Mouse (Mus musculus): ENCODE data around the gene Bub3. TPM values are rescaled to one million over a fixed set of nuclear protein-coding genes. Genes with fewer than 3 reads are reported as not detected.

The Bub3 gene
- polyA plus RNA-seq, 1 experiment from 2014 or later, result 72.3 TPM

DNA sequence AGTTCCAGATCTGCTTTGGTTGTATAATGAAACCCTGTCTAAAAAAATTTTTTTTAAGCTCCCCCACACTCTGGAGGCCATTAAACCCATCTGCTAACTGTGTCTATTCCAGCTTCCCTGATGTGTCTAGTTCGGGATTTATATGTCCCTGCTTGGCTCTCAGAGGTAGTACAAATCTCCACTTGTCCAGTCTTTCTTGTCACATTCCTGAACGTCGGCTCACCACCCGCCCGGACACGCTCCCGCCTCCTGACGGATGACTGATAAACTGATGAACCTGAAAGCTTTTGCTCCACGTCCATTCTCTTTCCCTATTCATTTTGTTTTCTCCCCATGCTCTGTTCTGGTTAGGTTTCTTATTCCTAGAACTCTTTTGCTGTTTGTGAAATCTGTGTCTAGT is 22.2 kb downstream of the Bub3 start:
- H3K36me3 ChIP-seq (ENCODE audit: control insufficient read depth, insufficient read depth), result no peaks in the 10 kb centered on the region
- WGBS, result 47% methylated on average over 9 of the region's 9 CpGs
- no peak overlapping the region for H3K4me2 ChIP-seq (replicated peaks; ENCODE audit: low read depth)
- no peak for TF ChIP-seq CTCF (IDR thresholded peaks at IDR 0.05; ENCODE audit: low read depth)
- no peak overlapping the region for H3K4me3 ChIP-seq (ENCODE audit: low read depth, low read length)
- H3K27ac ChIP-seq (ENCODE audit: low read depth, low read length), result no peak overlapping the region
- ATAC-seq, result no peak
- H3K27me3 ChIP-seq (replicated peaks; ENCODE audit: control insufficient read depth, insufficient read depth, low read length), result no peaks in the 10 kb centered on the region
- H3K9me3 ChIP-seq (ENCODE audit: control insufficient read depth), result no peaks in the 10 kb centered on the region
- no peak overlapping the region for H3K9ac ChIP-seq (ENCODE audit: low read depth, low read length)
- H3K4me1 ChIP-seq (replicated peaks; ENCODE audit: control insufficient read depth, insufficient read depth, low read length), result no peaks in the 10 kb centered on the region

DNA sequence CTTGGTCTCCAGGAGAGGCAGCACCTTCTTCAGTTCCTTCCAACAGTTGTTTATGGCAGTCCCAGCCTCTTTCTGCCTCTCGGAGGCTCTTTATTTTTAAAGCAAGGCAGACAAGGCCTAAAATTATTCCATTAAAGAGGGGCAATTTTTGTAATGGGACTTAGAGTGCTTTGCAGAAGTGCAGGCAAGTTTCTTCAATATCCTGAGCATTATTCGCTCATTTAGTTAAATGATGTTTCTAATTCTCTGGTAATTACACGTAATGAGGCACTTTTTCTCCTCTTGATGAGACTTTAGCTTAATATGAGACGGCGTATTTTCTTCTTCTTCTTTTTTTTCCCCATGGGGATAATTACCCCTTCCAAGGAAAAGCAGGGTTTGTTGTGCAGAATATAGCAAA is 25.5 kb downstream of the Bub3 start:
- no peak for ATAC-seq
- WGBS, result 84% methylated on average over 5 of the region's 5 CpGs
- Histone ChIP-seq H3K27me3 (replicated peaks; ENCODE audit: control insufficient read depth, insufficient read depth, low read length) (no peaks in the 10 kb centered on the region), H3K9ac (ENCODE audit: low read depth, low read length) (no peak overlapping the region), H3K4me3 (ENCODE audit: low read depth, low read length) (no peak overlapping the region), H3K4me1 (replicated peaks; ENCODE audit: control insufficient read depth, insufficient read depth, low read length) (no peaks in the 10 kb centered on the region), H3K36me3 (ENCODE audit: control insufficient read depth, insufficient read depth) (no peaks in the 10 kb centered on the region), H3K27ac (ENCODE audit: low read depth, low read length) (no peak overlapping the region), H3K9me3 (ENCODE audit: control insufficient read depth) (no peaks in the 10 kb centered on the region), H3K4me2 (replicated peaks; ENCODE audit: low read depth) (no peak overlapping the region)
- TF ChIP-seq CTCF (IDR thresholded peaks at IDR 0.05; ENCODE audit: low read depth), result no peak

GRCm38 (mm10) chr7:131597779-131598482 is 37.9 kb downstream of the Bub3 start:
- ATAC-seq, result no peak
- H3K4me1 ChIP-seq (replicated peaks; ENCODE audit: control insufficient read depth, insufficient read depth, low read length), result no peaks in the 10 kb centered on the region
- H3K4me2 ChIP-seq (replicated peaks; ENCODE audit: low read depth), result no peak overlapping the region
- TF ChIP-seq CTCF (IDR thresholded peaks at IDR 0.05; ENCODE audit: low read depth), result no peak
- WGBS, result 26% methylated on average over 12 of the region's 12 CpGs
- H3K27ac ChIP-seq (ENCODE audit: low read depth, low read length), result no peak overlapping the region
- H3K9ac ChIP-seq (ENCODE audit: low read depth, low read length), result no peak overlapping the region
- H3K4me3 ChIP-seq (ENCODE audit: low read depth, low read length), result no peak overlapping the region
- no peaks in the 10 kb centered on the region for H3K9me3 ChIP-seq (ENCODE audit: control insufficient read depth)
- H3K27me3 ChIP-seq (replicated peaks; ENCODE audit: control insufficient read depth, insufficient read depth, low read length), result no peaks in the 10 kb centered on the region
- H3K36me3 ChIP-seq (ENCODE audit: control insufficient read depth, insufficient read depth), result no peaks in the 10 kb centered on the region

- H3K4me2 ChIP-seq (replicated peaks; ENCODE audit: low read depth), result no peak overlapping the region
- H3K9me3 ChIP-seq (ENCODE audit: control insufficient read depth), result no peaks in the 10 kb centered on the region
- 5% methylated on average over 5 of the region's 5 CpGs for WGBS
- H3K36me3 ChIP-seq (ENCODE audit: control insufficient read depth, insufficient read depth), result no peaks in the 10 kb centered on the region
- H3K4me1 ChIP-seq (replicated peaks; ENCODE audit: control insufficient read depth, insufficient read depth, low read length), result no peaks in the 10 kb centered on the region
- no peak for ATAC-seq
- no peak overlapping the region for H3K9ac ChIP-seq (ENCODE audit: low read depth, low read length)
- no peak overlapping the region for H3K27ac ChIP-seq (ENCODE audit: low read depth, low read length)
- no peaks in the 10 kb centered on the region for H3K27me3 ChIP-seq (replicated peaks; ENCODE audit: control insufficient read depth, insufficient read depth, low read length)
- no peak overlapping the region for H3K4me3 ChIP-seq (ENCODE audit: low read depth, low read length)
- peak; percentile 54 for TF ChIP-seq CTCF (IDR thresholded peaks at IDR 0.05; ENCODE audit: low read depth)
Observed at GRCm38 (mm10) chr7:131598483-131598824, 38.4 kb downstream of the Bub3 start.

GRCm38 (mm10) chr7:131602106-131602505 is 42.1 kb downstream of the Bub3 start:
- TF ChIP-seq CTCF (IDR thresholded peaks at IDR 0.05; ENCODE audit: low read depth), result no peak
- H3K4me2 ChIP-seq (replicated peaks; ENCODE audit: low read depth), result no peak overlapping the region
- no peak for ATAC-seq
- no peaks in the 10 kb centered on the region for H3K27me3 ChIP-seq (replicated peaks; ENCODE audit: control insufficient read depth, insufficient read depth, low read length)
- no peak overlapping the region for H3K9ac ChIP-seq (ENCODE audit: low read depth, low read length)
- H3K4me3 ChIP-seq (ENCODE audit: low read depth, low read length), result no peak overlapping the region
- WGBS, result 81% methylated on average over 7 of the region's 7 CpGs
- no peaks in the 10 kb centered on the region for H3K36me3 ChIP-seq (ENCODE audit: control insufficient read depth, insufficient read depth)
- H3K4me1 ChIP-seq (replicated peaks; ENCODE audit: control insufficient read depth, insufficient read depth, low read length), result no peaks in the 10 kb centered on the region
- H3K27ac ChIP-seq (ENCODE audit: low read depth, low read length), result no peak overlapping the region
- no peaks in the 10 kb centered on the region for H3K9me3 ChIP-seq (ENCODE audit: control insufficient read depth)

DNA sequence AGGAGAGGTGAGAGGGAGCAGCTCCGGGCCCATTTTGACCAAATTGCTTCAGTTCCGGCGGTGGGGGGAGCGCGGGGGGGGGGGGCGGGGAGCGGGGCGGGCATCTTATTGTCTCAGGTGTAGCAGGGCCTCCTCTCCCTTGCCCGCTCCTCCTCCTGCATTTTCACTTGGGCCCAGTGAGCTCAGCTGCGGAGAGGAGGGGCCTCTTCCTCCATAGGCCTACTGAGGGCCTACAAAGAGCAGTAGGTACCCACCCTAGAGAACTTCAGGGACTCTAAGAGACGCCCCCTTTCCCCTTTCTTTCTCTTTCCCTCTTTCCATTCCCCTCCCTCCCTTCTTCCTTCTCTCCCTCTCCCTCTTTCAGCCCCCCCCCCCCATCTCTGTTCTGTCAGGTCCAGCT is 43.2 kb downstream of the Bub3 start:
- WGBS, result 7% methylated on average over 4 of the region's 11 CpGs
- no peak overlapping the region for H3K27ac ChIP-seq (ENCODE audit: low read depth, low read length)
- H3K27me3 ChIP-seq (replicated peaks; ENCODE audit: control insufficient read depth, insufficient read depth, low read length), result no peaks in the 10 kb centered on the region
- H3K36me3 ChIP-seq (ENCODE audit: control insufficient read depth, insufficient read depth), result no peaks in the 10 kb centered on the region
- H3K9ac ChIP-seq (ENCODE audit: low read depth, low read length), result no peak overlapping the region
- no peak for ATAC-seq
- H3K4me1 ChIP-seq (replicated peaks; ENCODE audit: control insufficient read depth, insufficient read depth, low read length), result no peaks in the 10 kb centered on the region
- H3K4me2 ChIP-seq (replicated peaks; ENCODE audit: low read depth), result no peak overlapping the region
- no peak for TF ChIP-seq CTCF (IDR thresholded peaks at IDR 0.05; ENCODE audit: low read depth)
- H3K4me3 ChIP-seq (ENCODE audit: low read depth, low read length), result no peak overlapping the region
- no peaks in the 10 kb centered on the region for H3K9me3 ChIP-seq (ENCODE audit: control insufficient read depth)

DNA sequence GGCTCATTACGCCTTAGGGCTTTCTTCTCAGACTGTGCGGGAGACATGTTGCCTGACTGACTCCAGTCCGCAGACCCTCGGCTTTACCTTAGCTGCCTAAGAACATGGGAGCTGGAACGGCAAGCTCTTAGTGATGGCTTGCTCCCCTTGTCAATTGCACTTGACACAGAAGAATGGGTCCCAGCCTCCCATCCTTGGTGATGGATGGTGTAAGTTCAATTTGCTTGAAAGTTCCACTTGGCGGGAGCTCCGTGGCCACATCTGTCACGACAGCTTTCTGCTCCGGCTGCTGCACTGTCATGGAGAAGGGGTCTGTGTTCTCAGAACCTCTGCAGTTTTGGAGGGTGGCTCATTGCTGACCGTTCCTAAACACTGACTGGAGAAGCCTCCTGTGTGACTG is 44.9 kb downstream of the Bub3 start:
- WGBS, result 91% methylated on average over 10 of the region's 10 CpGs
- Histone ChIP-seq H3K36me3 (ENCODE audit: control insufficient read depth, insufficient read depth) (no peaks in the 10 kb centered on the region), H3K4me1 (replicated peaks; ENCODE audit: control insufficient read depth, insufficient read depth, low read length) (no peaks in the 10 kb centered on the region), H3K4me3 (ENCODE audit: low read depth, low read length) (no peak overlapping the region), H3K9ac (ENCODE audit: low read depth, low read length) (no peak overlapping the region), H3K27me3 (replicated peaks; ENCODE audit: control insufficient read depth, insufficient read depth, low read length) (no peaks in the 10 kb centered on the region), H3K27ac (ENCODE audit: low read depth, low read length) (no peak overlapping the region), H3K4me2 (replicated peaks; ENCODE audit: low read depth) (no peak overlapping the region), H3K9me3 (ENCODE audit: control insufficient read depth) (no peaks in the 10 kb centered on the region)
- ATAC-seq, result no peak
- TF ChIP-seq CTCF (IDR thresholded peaks at IDR 0.05; ENCODE audit: low read depth), result no peak
